Mouse (Mus musculus) telencephalon, adult 2 months (tissue): ENCODE measurements at regions not wholly inside any gene's neighbourhood (a gene's known extent, or its start where the extent isn't known, plus 50 kb on each side); places are given as distances from the start of the nearest gene placed in this dataset.

Experiments
- DNase-seq: peaks from one replicate; pipeline ENCODE4 v3.0.0-alpha.2; 2011; ENCODE audit warnings: low read depth, low spot score

GRCm38 (mm10) chr16:95842766-95843165 is 140.9 kb downstream of the Ets2 start:
- no peak for DNase-seq

GRCm38 (mm10) chr16:95839512-95840253 is 137.8 kb downstream of the Ets2 start:
- DNase-seq: no peak

- no peak for DNase-seq
Measured at GRCm38 (mm10) chr16:95838886-95839430, 137.1 kb downstream of the Ets2 start.

GRCm38 (mm10) chr16:95838478-95838846 is 136.6 kb downstream of the Ets2 start:
- no peak for DNase-seq

- no peak for DNase-seq
Measured at GRCm38 (mm10) chr16:95837723-95838477, 136.0 kb downstream of the Ets2 start.

GRCm38 (mm10) chr16:95835941-95836340 is 134.1 kb downstream of the Ets2 start:
- DNase-seq: no peak

- no peak for DNase-seq
Measured at GRCm38 (mm10) chr16:95834556-95835288, 132.8 kb downstream of the Ets2 start.

GRCm38 (mm10) chr16:95833455-95833854 is 131.6 kb downstream of the Ets2 start:
- DNase-seq: no peak

GRCm38 (mm10) chr16:95832346-95832739 is 130.5 kb downstream of the Ets2 start:
- no peak for DNase-seq

GRCm38 (mm10) chr16:95831566-95832345 is 129.9 kb downstream of the Ets2 start:
- peak; percentile 73 for DNase-seq

GRCm38 (mm10) chr16:95827402-95827737 is 125.5 kb downstream of the Ets2 start:
- DNase-seq: peak; percentile 32

GRCm38 (mm10) chr16:95826681-95827401 is 125.0 kb downstream of the Ets2 start:
- no peak for DNase-seq

GRCm38 (mm10) chr16:95825723-95826122 is 123.8 kb downstream of the Ets2 start:
- DNase-seq: no peak

GRCm38 (mm10) chr16:95824720-95825534 is 123.1 kb downstream of the Ets2 start:
- no peak for DNase-seq

- DNase-seq: no peak
Measured at GRCm38 (mm10) chr16:95823803-95824202, 121.9 kb downstream of the Ets2 start.

GRCm38 (mm10) chr16:95821080-95821479 is 119.2 kb downstream of the Ets2 start:
- DNase-seq: no peak

GRCm38 (mm10) chr16:95820606-95821005 is 118.7 kb downstream of the Ets2 start:
- DNase-seq: no peak

- no peak for DNase-seq
Measured at GRCm38 (mm10) chr16:95820013-95820412, 118.1 kb downstream of the Ets2 start.

- no peak for DNase-seq
Measured at GRCm38 (mm10) chr16:95815966-95816365, 114.1 kb downstream of the Ets2 start.

- no peak for DNase-seq
Measured at GRCm38 (mm10) chr16:95815206-95815731, 113.4 kb downstream of the Ets2 start.
